Mouse (Mus musculus) left cerebral cortex, postnatal 4 days (tissue): Measurements from ENCODE around the gene Aox2. TPM values are rescaled to one million over a fixed set of nuclear protein-coding genes. Genes with fewer than 3 reads are reported as not detected.
"Not testable (repeated sequence)": the region's sequence is repeated elsewhere in the genome, so short reads cannot be mapped to it uniquely, and the experiment has no call there.

Experiments
- DNase-seq: peaks from one replicate; pipeline ENCODE4 v3.0.0-alpha.2; 2022
- intact Hi-C: fragments of 180-260 bp; cut with DNase I; formaldehyde crosslinking; loops from one replicate; pipeline ENCODE4 v1.15.1; 2025
- total RNA-seq, 2 experiments: library from RNA; stranded (reverse); gene quantifications; 2 replicates each; pipeline ENCODE4 v1.2.3; 2021

Aox2 gene
- total RNA-seq, 2 experiments from 2014 or later: not detected

- intact Hi-C loops: no loop called here
- peak; percentile 26 for DNase-seq
Measured at GRCm38 (mm10) chr1:58341576-58341975, 63.5 kb downstream of the Aox2 start.

DNA sequence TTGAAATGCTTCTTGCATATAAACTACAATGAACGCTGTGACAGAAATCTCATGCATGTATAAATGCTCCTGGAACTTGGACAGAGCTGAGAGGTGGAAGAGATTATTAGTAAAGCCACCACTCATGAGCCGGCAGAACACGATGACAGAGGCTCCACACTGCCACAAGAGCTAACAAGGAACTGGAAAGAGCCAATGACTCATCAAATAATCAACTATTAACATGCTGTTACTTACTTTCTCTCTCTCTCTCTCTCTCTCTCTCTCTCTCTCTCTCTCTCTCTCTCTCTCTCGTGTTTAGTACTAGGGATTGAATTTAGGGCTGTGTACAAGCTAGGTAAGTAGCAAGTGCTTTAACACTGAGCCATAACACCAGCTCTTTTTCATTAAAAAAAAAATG lies 65.7 kb downstream of the Aox2 start:
- DNase-seq: no peak

DNA sequence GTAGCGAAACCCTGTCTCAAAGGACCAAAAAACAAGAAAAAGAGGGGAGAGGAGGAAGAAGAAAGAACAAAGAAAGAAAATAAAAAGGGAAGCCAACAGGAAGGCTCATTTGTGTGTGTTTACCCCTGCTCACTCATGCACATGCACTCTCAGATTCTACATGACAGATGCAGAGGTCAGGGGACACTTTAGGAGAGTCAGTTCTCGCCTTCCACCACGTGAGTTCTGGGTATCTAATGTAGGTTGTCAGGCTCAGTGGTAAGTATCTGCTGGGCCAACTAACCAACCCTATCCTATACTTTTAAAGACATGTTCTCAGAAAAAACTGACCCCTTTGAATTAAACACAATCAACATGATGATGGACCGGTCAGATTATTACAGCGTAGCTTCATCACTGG lies 66.4 kb downstream of the Aox2 start:
- intact Hi-C loops: no loop called here
- DNase-seq: no peak

More for the DNA sequence above, 65.7 kb downstream of the Aox2 start:
- intact Hi-C loops: no loop called here

DNA sequence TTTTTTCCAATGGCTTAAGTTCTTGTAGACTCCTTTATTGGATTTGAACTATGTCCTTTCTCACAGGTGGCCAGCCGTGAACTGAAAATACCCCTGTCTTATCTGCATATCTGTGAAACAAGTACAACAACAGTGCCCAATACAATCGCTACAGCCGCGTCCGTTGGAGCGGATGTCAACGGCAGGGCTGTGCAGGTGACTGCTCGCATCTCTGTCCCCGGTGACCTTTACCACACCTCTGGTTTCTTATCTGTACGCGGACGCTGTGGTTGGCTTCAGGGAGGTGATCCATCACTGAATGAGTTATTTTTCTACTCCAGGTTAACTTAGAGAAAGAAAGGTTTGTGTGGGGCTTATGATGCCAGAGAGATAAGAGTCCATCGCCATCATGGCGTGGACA lies 68.0 kb downstream of the Aox2 start:
- no peak for DNase-seq
- intact Hi-C loops: no loop called here

- no peak for DNase-seq
- intact Hi-C loops: no loop called here
Measured at GRCm38 (mm10) chr1:58348712-58349111, 70.6 kb downstream of the Aox2 start.

DNA sequence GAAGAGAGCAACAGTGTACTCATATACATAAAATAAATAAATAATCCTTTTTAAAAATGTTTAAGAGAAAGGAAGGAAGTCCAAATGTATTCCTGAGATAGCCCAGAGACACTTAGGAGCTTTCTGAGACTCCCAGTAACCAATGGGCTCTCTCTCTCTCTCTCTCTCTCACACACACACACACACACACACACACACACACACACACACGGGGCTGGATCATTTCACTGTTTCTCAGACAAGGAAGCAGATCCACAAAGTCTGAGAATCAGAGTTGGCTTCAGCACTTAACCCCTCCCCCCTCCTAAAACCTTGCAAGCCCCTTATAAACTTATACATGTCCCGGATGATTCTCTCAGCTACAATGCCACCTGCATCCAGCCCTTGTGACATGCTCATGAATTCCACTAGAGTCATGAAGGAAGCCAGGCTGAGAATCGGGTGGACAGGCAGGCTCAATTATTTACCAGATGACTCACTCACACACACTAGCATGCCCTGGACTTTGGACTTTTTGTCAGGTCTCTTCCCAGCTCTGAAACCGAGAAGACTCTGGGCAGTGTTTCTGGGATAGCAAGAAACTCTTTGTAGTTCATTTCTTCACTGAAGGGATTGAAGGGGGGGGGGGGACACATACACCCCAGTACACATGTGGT lies 75.2 kb downstream of the Aox2 start:
- no peak for DNase-seq
- intact Hi-C loops: no loop called here

GRCm38 (mm10) chr1:58358958-58359901 lies 81.1 kb downstream of the Aox2 start:
- intact Hi-C loops: no loop called here
- peak; percentile 20 for DNase-seq

DNA sequence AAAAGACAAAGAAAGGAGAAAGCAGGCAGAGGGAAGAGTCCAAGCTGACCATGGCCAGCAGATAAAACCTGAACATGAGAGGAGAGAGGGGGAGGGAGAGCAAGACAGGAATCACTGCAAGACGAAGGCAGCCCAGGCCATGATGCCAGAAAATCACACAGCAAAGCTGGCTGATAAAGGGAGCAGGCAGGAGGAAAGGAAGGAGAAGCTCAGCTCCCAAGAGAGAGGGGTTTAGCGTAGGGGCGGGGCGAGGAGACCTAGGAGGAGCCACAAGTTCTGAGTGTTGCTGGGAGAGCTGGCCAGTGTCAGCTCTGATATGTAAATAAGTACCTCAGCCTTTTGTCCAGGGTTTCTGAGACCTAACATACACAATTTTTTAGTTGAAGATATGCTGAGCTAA lies 84.2 kb downstream of the Aox2 start:
- intact Hi-C loops: no loop called here
- DNase-seq: no peak

DNA sequence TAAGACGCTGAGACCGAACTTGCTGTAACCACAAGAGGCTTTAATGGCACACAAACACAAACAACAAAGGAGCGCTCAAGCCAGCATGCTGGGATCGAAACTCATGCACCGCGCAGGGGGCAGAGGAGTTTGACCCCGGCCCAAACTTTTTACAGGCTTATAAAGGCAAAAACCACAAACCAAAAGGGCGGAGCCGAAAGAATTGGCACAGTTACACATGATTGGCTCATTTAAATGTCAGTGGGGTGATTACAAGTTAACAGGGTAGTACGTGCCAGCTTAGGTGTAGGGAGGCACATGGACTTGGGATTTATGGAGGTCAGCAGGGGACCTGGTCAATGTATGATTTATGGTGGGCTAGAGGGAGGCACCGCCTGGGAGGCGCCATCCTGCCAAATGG lies 86.4 kb downstream of the Aox2 start:
- DNase-seq: no peak
- intact Hi-C loops: no loop called here

GRCm38 (mm10) chr1:58365829-58366228 lies 87.7 kb downstream of the Aox2 start:
- intact Hi-C loops: no loop called here
- no peak for DNase-seq

DNA sequence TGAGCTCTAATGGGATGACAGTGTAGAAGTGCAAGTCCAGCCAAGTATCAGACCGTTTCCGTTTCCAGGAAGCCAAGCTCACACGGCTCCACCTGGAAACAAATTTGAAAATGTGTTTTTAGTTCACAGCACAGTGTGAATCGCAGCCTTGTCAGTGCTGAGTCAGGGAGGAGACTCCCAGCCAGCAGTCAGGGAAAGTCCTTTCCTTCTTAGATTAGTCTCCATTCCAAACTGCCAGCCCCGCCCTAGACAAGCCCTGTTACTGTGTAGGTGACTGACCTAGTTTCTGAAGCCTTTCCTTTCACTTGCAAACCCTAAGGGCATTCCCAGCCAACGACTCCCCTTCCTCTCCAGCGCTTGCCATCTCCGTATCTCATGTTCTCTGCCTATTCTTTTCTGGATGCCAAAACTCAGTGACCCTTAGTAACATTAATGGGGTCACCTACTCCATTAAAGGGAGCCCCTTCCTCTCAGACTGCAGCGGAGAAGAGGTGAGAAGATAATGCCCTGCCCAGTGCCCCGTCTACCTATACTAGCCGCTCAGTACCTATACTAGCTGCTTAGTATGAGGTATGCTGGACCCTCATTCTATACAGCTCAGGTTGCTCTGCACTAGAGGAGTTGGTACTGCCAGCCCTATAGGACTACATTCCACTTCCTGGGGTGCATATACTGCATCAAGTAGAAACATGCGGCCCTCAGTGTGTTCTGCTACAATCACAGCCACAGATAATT lies 88.8 kb downstream of the Aox2 start:
- intact Hi-C loops: no loop called here
- DNase-seq: no peak

- intact Hi-C loops: no loop called here
Measured at GRCm38 (mm10) chr1:58369716-58370115, 91.6 kb downstream of the Aox2 start.

DNA sequence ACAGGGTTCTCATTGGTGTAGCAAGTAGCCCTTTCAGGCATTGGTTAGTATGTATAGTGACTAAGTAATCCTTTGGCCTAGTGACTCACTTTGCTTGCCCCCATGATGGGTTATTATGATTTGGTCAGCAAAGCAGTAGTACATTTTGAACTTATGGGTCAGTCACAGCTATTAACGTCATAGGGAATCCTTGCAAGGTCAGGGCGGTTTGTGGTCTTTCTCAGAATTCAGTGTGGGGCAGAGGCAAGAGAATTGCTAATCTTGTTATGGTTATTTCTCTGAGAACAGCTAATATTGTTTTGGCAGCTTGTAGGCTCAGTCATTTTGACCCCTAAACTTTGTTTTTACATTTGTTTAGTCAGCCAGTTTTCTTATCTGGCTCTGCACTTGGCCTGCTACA lies 96.1 kb downstream of the Aox2 start:
- DNase-seq, intact Hi-C loops: not testable (repeated sequence)

More at GRCm38 (mm10) chr1:58369716-58370115, 91.6 kb downstream of the Aox2 start:
- DNase-seq: no peak

GRCm38 (mm10) chr1:58375574-58376147 lies 97.5 kb downstream of the Aox2 start:
- no peak for DNase-seq
- intact Hi-C loops: no loop called here

GRCm38 (mm10) chr1:58382586-58383281 lies 104.6 kb downstream of the Aox2 start:
- intact Hi-C loops: no loop called here
- no peak for DNase-seq

- no peak for DNase-seq
Measured at GRCm38 (mm10) chr1:58391421-58392267, 113.5 kb downstream of the Aox2 start.

GRCm38 (mm10) chr1:58392268-58392651 lies 114.1 kb downstream of the Aox2 start:
- intact Hi-C loops: no loop called here
- DNase-seq: no peak

More at GRCm38 (mm10) chr1:58391421-58392267, 113.5 kb downstream of the Aox2 start:
- intact Hi-C loops: no loop called here

- peak; percentile 96 for DNase-seq
- intact Hi-C loops: no loop called here
Measured at GRCm38 (mm10) chr1:58392652-58393283, 114.6 kb downstream of the Aox2 start, which contains the start of gene Bzw1. Gene Bzw1 (plus strand): TSS chr1:58392898.
